Mouse (Mus musculus): ENCODE data around the gene Pdss1. TPM values are rescaled to one million over a fixed set of nuclear protein-coding genes. Genes with fewer than 3 reads are reported as not detected.

Gene Pdss1
- total and polyA plus RNA-seq, 2 experiments from 2014 or later: 19.4 to 22.5 TPM

DNA sequence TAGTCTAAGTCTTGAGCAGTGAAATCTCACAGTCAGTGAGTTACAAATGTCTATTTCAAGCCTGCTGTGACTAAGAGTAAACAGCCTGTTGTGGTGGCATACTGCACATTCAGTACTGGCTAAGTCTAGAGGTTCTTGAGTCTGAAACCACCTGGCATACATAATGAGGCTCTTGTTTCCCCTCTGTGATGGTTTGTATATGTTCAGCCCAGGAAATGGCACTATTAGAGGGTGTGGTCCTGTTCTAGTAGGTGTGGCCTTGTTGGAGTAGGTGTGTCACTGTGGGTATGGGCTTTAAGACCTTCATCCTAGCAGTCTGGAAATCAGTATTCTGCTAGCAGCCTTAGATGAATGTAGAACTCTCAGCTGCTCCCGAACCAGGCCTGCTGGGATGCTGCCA lies 62.1 kb downstream of the Pdss1 start:
- Histone ChIP-seq H3K9ac (no peak overlapping the region), H3K27ac (ENCODE audit: low read depth, low read length) (no peak overlapping the region), H3K4me1 (ENCODE audit: insufficient read depth) (no peaks in the 10 kb centered on the region), H3K4me2 (ENCODE audit: low read depth) (no peak overlapping the region), H3K4me3 (ENCODE audit: low read depth, low read length) (no peak overlapping the region), H3K9me3 (ENCODE audit: low read length) (no peaks in the 10 kb centered on the region), H3K27me3 (ENCODE audit: insufficient read depth, low read length) (no peaks in the 10 kb centered on the region), H3K36me3 (ENCODE audit: insufficient read depth) (no peaks in the 10 kb centered on the region)
- ATAC-seq: no peak
- no peak for DNase-seq
- 26% methylated on average over 1 of the region's 1 CpGs for WGBS
- TF ChIP-seq CTCF (IDR thresholded peaks at IDR 0.05; ENCODE audit: low read depth): no peak

DNA sequence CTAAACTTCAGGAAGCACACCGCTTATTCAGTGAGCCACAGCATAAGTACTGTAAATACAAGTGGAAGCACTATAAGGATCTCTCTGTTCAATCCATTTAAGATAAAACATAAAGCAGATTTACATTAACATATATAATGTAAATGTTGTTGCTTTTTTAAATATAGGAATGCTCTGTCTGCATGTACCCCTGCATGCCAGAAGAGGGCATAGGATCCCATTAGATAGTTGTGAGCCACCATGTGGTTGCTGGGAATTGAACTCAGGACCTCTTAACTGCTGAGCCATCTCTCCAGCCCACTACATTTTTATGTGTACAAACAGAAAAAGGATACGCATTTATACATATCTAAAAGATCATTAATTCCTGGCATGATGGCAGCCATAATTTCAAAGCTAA lies 66.4 kb downstream of the Pdss1 start:
- DNase-seq (no peak), ATAC-seq (no peak)
- 0 out of 2 replicates have a peak, but pooled peaks have one; percentile 9 for TF ChIP-seq CTCF (IDR thresholded peaks at IDR 0.05; ENCODE audit: low read depth)
- Histone ChIP-seq H3K27ac (ENCODE audit: low read depth, low read length) (no peak overlapping the region), H3K4me2 (ENCODE audit: low read depth) (no peak overlapping the region), H3K27me3 (ENCODE audit: insufficient read depth, low read length) (no peaks in the 10 kb centered on the region), H3K36me3 (ENCODE audit: insufficient read depth) (no peaks in the 10 kb centered on the region), H3K9ac (no peak overlapping the region), H3K4me1 (ENCODE audit: insufficient read depth) (no peaks in the 10 kb centered on the region), H3K4me3 (ENCODE audit: low read depth, low read length) (no peak overlapping the region), H3K9me3 (ENCODE audit: low read length) (no peaks in the 10 kb centered on the region)
- 100% methylated on average over 2 of the region's 2 CpGs for WGBS

DNA sequence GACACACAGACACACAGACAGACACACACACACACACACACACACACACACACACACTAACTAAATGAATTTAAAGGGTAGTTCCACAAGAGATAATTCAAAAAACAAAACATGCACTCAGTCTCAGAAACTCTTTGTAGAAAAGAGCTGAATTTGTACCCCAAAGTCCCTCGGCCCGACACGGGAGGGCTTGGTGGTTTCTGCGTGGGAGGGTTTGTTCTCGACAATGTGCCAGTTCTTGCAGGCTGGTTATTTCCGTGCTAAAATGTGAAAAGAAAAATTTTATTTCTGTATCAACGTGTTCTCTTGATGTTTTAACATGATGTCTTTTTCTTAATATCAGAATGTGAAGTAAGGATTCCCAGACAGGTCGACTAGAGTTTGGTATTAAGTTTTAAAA lies 66.9 kb downstream of the Pdss1 start:
- H3K36me3 ChIP-seq (ENCODE audit: insufficient read depth): no peaks in the 10 kb centered on the region
- DNase-seq (no peak), ATAC-seq (no peak)
- no peak overlapping the region for H3K4me2 ChIP-seq (ENCODE audit: low read depth)
- no peak overlapping the region for H3K9ac ChIP-seq
- no peaks in the 10 kb centered on the region for H3K27me3 ChIP-seq (ENCODE audit: insufficient read depth, low read length)
- H3K9me3 ChIP-seq (ENCODE audit: low read length): no peaks in the 10 kb centered on the region
- H3K4me3 ChIP-seq (ENCODE audit: low read depth, low read length): no peak overlapping the region
- no peak for TF ChIP-seq CTCF (IDR thresholded peaks at IDR 0.05; ENCODE audit: low read depth)
- WGBS: 93% methylated on average over 8 of the region's 8 CpGs
- H3K27ac ChIP-seq (ENCODE audit: low read depth, low read length): no peak overlapping the region
- no peaks in the 10 kb centered on the region for H3K4me1 ChIP-seq (ENCODE audit: insufficient read depth)

DNA sequence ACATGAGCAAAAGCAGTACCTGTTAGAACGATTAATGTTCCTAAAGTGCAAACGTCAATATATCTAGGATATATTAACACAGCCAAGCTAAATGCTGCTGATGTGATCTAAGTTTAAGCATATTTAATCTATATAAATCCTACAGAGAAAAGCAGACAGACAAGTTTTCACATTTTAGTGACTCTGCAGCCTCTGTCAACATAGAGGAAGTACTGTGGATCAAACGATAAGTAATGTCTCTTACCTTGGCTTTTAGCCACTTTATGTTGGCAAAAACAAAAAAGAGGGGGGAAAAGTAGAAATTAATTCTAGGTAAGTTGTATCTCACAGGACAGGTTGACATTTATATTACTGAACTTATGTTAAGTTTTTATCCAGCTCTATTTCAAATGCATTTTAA lies 67.6 kb downstream of the Pdss1 start:
- no peaks in the 10 kb centered on the region for H3K4me1 ChIP-seq (ENCODE audit: insufficient read depth)
- H3K4me3 ChIP-seq (ENCODE audit: low read depth, low read length): no peak overlapping the region
- 87% methylated on average over 3 of the region's 3 CpGs for WGBS
- ATAC-seq (no peak), DNase-seq (no peak)
- no peak overlapping the region for H3K27ac ChIP-seq (ENCODE audit: low read depth, low read length)
- no peaks in the 10 kb centered on the region for H3K9me3 ChIP-seq (ENCODE audit: low read length)
- no peaks in the 10 kb centered on the region for H3K27me3 ChIP-seq (ENCODE audit: insufficient read depth, low read length)
- no peaks in the 10 kb centered on the region for H3K36me3 ChIP-seq (ENCODE audit: insufficient read depth)
- TF ChIP-seq CTCF (IDR thresholded peaks at IDR 0.05; ENCODE audit: low read depth): no peak
- H3K4me2 ChIP-seq (ENCODE audit: low read depth): no peak overlapping the region
- H3K9ac ChIP-seq: no peak overlapping the region

DNA sequence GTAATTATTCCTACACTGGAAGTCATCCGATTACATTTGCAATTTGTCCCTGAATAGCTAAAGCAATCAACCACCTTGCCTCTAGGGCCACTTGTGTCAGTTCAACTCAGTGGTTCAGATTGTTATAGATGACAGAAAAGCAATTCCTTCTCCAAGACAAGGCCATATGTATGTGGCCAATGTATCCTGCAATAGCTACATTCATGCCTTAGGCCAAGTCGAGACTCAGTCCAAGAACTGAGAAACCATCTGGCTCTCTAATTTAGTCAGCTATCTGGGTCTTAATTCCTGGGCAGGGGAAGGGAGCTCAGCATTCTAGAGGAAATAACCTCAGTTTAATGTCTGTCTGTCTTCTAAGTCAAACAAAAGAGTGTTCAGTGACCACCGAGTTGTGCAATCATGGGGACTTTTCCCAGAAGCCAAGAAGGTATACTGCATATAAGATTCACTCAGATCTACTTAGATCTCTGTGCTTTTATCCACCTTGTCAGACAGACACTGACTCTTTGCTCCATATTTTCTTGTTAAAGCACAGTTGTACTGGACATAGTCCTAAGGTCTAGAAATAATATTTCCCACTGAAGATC lies 82.2 kb downstream of the Pdss1 start:
- no peaks in the 10 kb centered on the region for H3K4me1 ChIP-seq (ENCODE audit: insufficient read depth)

DNA sequence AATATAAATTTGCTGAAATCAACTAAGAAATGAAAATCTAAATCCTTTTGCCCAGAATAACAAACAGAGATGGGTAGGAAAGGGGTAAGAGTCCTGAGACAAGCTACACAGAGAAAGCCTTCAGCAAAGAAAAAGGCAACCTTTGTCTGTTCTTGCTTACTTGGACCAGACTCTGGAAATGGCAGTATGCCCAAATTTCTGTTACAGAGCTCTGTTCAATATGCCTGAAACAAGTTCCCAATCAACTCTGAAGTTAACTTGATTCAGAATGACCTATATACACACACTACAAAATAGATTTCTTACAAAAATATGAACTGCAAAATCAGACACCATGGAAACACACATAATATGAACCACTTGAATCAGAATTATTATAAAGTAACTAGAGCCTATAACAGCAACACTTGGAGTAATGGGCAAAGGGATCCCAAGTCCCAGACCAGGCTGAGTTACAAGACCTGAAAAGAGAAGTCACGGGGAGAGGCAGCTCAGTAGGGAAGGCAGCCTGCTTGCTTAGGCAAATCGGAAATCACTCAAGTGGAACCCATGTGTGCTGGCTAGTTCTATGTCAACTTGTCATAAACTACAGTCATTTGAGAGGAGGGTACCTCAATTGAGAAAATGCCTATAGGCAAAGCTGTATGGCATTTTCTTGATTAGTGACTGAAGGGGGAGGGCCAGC lies 90.8 kb downstream of the Pdss1 start:
- Histone ChIP-seq H3K27ac (ENCODE audit: low read depth, low read length) (peak overlapping the region; percentile 59; the same call in 1 of the 2 replicates), H3K9me3 (ENCODE audit: low read length) (no peaks in the 10 kb centered on the region), H3K36me3 (ENCODE audit: insufficient read depth) (no peaks in the 10 kb centered on the region), H3K4me1 (ENCODE audit: insufficient read depth) (no peaks in the 10 kb centered on the region), H3K4me3 (ENCODE audit: low read depth, low read length) (no peak overlapping the region), H3K4me2 (ENCODE audit: low read depth) (no peak overlapping the region), H3K9ac (no peak overlapping the region), H3K27me3 (ENCODE audit: insufficient read depth, low read length) (no peaks in the 10 kb centered on the region)
- TF ChIP-seq CTCF (IDR thresholded peaks at IDR 0.05; ENCODE audit: low read depth): no peak; the same call in 1 of the 2 replicates
- DNase-seq (peak; percentile 52), ATAC-seq (peak; percentile 73)
- WGBS: 41% methylated on average over 2 of the region's 2 CpGs

More for the DNA sequence above, 82.2 kb downstream of the Pdss1 start:
- H3K27ac ChIP-seq (ENCODE audit: low read depth, low read length): no peak overlapping the region
- H3K4me2 ChIP-seq (ENCODE audit: low read depth): no peak overlapping the region
- TF ChIP-seq CTCF (IDR thresholded peaks at IDR 0.05; ENCODE audit: low read depth): no peak
- no peaks in the 10 kb centered on the region for H3K9me3 ChIP-seq (ENCODE audit: low read length)
- 77% methylated on average over 3 of the region's 3 CpGs for WGBS
- no peaks in the 10 kb centered on the region for H3K27me3 ChIP-seq (ENCODE audit: insufficient read depth, low read length)
- DNase-seq (no peak), ATAC-seq (no peak)
- no peak overlapping the region for H3K9ac ChIP-seq
- H3K36me3 ChIP-seq (ENCODE audit: insufficient read depth): no peaks in the 10 kb centered on the region
- no peak overlapping the region for H3K4me3 ChIP-seq (ENCODE audit: low read depth, low read length)

Other genes starting within 250 kb of the Pdss1 start
- gene Apbb1ip, start 121.4 kb upstream of the Pdss1 start, total RNA-seq (2014; rRNA removed): 0.15 and 0.19 TPM in 2 replicates
- 0.57 and 1.6 TPM in 2 replicates for gene Apbb1ip, start 121.4 kb upstream of the Pdss1 start, polyA plus RNA-seq (2015; fragmentation: Nextera tagmentation; extraction: Ambion mirVana)
- gene Abi1, start 144.7 kb downstream of the Pdss1 start, total RNA-seq (2014; rRNA removed): 141 and 154 TPM in 2 replicates
- 65.1 and 71.7 TPM in 2 replicates for gene Abi1, start 144.7 kb downstream of the Pdss1 start, polyA plus RNA-seq (2015; fragmentation: Nextera tagmentation; extraction: Ambion mirVana)
- gene Acbd5, start 172.6 kb downstream of the Pdss1 start, total RNA-seq (2014; rRNA removed): 49.2 and 50.1 TPM in 2 replicates
- 33.2 and 52.4 TPM in 2 replicates for gene Acbd5, start 172.6 kb downstream of the Pdss1 start, polyA plus RNA-seq (2015; fragmentation: Nextera tagmentation; extraction: Ambion mirVana)

All from forebrain, postnatal 0 days (tissue).